Mouse (Mus musculus): Measurements from ENCODE around the gene 1700025G04Rik.
"Not testable (repeated sequence)": the region's sequence is repeated elsewhere in the genome, so short reads cannot be mapped to it uniquely, and the experiment has no call there.

1700025G04Rik gene

GRCm38 (mm10) chr1:151858474-151858873, 231.5 kb downstream of the 1700025G04Rik start:
- no peak for DNase-seq (ENCODE audit: low spot score in 2 of 2)

- no peak for DNase-seq (ENCODE audit: low spot score in 2 of 2)
These were observed 234.4 kb downstream of the 1700025G04Rik start for GRCm38 (mm10) chr1:151855561-151855960.

DNA sequence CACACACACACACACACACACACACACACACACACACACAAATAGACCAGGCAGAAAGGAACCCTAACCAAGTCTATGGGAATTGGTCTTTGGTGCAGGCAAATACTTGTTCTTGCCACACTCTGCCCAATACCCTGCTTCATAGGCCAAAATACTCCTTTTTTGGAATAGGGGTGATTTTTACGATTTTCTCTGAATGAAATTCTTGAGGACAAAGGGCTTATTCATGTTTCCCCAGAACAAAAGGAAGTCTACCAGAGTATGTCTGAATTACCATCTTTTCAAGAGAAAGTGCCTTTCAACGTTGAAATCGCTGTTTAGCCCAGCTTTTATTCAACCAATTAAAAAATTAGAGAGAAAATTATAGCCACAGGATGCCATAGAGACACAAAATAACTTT, 237.9 kb downstream of the 1700025G04Rik start:
- no peak for DNase-seq (ENCODE audit: low spot score in 2 of 2)

- DNase-seq (ENCODE audit: low spot score in 2 of 2) = no peak
These were observed 238.7 kb downstream of the 1700025G04Rik start for GRCm38 (mm10) chr1:151851051-151851848.

GRCm38 (mm10) chr1:151849993-151850608, 239.8 kb downstream of the 1700025G04Rik start:
- DNase-seq (ENCODE audit: low spot score in 2 of 2) = no peak

- no peak for DNase-seq (ENCODE audit: low spot score in 2 of 2)
These were observed 241.6 kb downstream of the 1700025G04Rik start for GRCm38 (mm10) chr1:151848286-151848685.

DNA sequence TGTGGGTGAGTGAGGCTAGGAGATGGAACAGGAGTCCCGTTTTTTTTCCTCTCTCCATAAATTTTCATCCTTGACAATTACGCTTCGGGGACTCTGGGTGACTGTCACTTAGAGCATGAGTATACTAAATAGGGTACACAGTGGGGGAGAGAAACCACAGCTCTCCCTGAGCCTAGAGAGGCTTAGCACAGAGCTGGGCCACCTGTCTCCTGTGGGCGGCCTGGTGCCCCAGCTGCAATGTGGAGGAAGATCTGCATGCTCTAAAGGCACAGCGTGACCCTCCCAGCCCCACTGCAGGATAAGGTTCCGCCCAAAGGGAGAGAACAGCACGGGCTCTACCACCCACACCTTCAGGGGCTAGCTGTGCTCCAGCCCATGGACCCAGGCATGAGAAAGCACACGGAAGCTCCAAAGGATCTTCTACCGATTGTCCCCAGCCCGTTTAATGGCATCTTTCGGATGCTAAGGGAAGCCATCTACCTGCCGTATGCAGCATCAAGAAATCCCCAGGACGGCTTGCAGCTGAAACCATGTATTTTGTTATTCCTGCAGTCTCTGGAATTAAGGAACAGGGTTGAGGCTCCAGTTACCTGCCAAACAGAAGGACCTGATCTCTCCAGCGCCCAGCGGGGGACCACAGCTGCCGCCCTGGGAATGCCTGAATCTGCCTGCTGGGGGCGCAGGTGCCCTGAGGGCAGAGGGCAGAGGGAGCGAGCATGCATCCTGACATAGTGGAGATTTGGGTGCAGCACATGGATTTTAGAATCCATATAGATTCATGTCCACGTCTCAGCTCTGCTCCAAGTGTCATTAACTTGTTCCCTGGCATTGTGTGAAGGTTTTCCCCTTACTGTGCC, 243.8 kb downstream of the 1700025G04Rik start:
- no peak for DNase-seq (ENCODE audit: low spot score in 2 of 2)

- DNase-seq (ENCODE audit: low spot score in 2 of 2) = no peak
These were observed 244.6 kb downstream of the 1700025G04Rik start for GRCm38 (mm10) chr1:151845252-151845832.

DNA sequence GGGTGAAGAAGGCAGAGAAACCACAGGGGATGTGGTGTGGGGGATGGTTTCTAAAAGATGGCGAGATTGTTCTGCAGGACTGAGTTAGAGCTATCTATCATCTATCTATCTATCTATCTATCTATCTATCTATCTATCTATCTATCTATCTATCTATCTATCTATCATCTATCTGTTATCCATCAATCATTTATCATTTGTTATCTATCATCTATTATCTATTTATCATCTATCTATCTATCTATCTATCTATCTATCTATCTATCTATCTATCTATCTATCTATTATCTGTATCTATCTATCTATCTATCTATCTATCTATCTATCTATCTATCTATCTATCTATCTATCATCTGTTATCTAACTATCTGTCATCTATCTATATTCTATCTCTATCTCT, 249.6 kb downstream of the 1700025G04Rik start:
- not testable (repeated sequence) for DNase-seq (ENCODE audit: low spot score in 2 of 2)

GRCm38 (mm10) chr1:151835261-151835660, 254.7 kb downstream of the 1700025G04Rik start:
- DNase-seq (ENCODE audit: low spot score in 2 of 2) = no peak

- no peak for DNase-seq (ENCODE audit: low spot score in 2 of 2)
These were observed 258.1 kb downstream of the 1700025G04Rik start for GRCm38 (mm10) chr1:151831791-151832190.

GRCm38 (mm10) chr1:151825065-151825464, 264.9 kb downstream of the 1700025G04Rik start:
- DNase-seq (ENCODE audit: low spot score in 2 of 2) = peak in 1 of 2 experiments; percentile 17

GRCm38 (mm10) chr1:151820457-151820856, 269.5 kb downstream of the 1700025G04Rik start:
- peak; percentile 22 to 83 for DNase-seq (ENCODE audit: low spot score in 2 of 2)

GRCm38 (mm10) chr1:151819190-151819589, 270.7 kb downstream of the 1700025G04Rik start:
- no peak for DNase-seq (ENCODE audit: low spot score in 2 of 2)

DNA sequence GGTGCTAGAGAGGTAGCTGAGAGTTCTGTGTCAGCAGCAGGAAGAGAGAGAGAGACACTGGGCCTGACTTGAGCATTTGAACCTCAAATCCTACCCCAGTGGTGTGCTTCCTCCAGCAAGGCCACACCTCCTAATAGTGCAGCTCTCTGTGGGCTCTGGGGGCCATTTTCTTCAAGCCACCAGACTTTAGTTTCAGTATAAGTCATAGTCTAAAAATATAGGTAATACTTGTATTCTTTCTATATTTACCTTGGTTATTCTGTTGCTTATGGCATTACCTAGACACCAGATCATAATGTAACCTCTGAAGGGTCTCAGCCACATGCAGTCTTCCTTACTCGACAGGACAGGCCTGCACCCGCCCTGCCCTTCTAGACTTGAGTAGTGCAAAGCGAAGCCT, 273.9 kb downstream of the 1700025G04Rik start:
- no peak for DNase-seq (ENCODE audit: low spot score in 2 of 2)

DNA sequence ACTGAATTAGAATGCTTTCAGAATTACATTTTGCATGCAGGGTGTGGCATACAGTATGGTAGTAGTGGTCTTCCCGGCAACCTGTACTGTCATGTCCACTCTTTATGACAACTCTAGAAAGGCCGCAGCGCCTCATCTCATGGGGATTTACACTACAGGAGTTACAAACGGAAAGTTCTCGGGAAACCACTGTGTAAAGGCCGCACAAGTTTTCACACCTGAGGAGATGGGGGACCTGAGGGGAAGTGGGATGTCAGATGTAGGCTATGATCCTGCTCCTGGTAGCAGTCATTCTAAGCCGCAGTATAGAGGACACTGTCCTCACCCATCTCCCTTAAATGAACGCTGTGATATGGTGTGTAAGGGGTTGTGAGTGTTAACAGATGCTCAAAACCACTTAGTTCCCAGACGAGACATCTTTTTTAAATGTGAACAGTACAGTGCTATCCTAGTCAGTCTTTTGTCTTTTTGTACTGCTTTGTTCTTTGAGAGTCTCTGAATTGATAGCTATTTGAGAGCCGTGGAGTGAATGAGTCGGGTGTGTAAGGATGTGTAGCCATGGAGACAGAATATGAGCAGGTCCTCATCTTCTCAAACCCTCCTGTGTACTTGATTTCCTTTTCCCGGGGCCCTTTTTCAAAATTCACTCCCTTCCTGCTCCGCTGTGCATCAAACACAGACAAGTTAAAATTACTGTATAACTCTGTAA, 277.8 kb downstream of the 1700025G04Rik start:
- no peak for DNase-seq (ENCODE audit: low spot score in 2 of 2)

- DNase-seq (ENCODE audit: low spot score in 2 of 2) = no peak
These were observed 278.5 kb downstream of the 1700025G04Rik start for GRCm38 (mm10) chr1:151811456-151811855.

GRCm38 (mm10) chr1:151810628-151811421, 279.1 kb downstream of the 1700025G04Rik start:
- DNase-seq (ENCODE audit: low spot score in 2 of 2) = no peak

- DNase-seq (ENCODE audit: low spot score in 2 of 2) = no peak
These were observed 282.6 kb downstream of the 1700025G04Rik start for GRCm38 (mm10) chr1:151807286-151807685.

- not testable (repeated sequence) for DNase-seq (ENCODE audit: low spot score in 2 of 2)
These were observed 287.1 kb downstream of the 1700025G04Rik start for GRCm38 (mm10) chr1:151802795-151803194.

Measured in left cerebral cortex, adult 9 months (tissue).